Mouse (Mus musculus) forebrain, postnatal 0 days (tissue): ENCODE measurements around the gene Resp18. TPM values are rescaled to one million over a fixed set of nuclear protein-coding genes. Genes with fewer than 3 reads are reported as not detected.

ENCODE experiments used
- ATAC-seq: fragments of 200-750 bp; cut with Nextera tagmentation; 2 replicates; pipeline ENCODE4 v1.8.0; 2017; ENCODE audit warnings: mild to moderate bottlenecking, moderate library complexity
- DNase-seq: peaks from one replicate; pipeline ENCODE4 v3.0.0-alpha.2; 2015
- H3K27ac ChIP-seq: fragments of 300-500 bp; sonication (generic); 2 replicates; pipeline ENCODE4 v1.5.1; 2014; ENCODE audit warnings: low read depth, mild to moderate bottlenecking, antibody characterized with exemption, low read length, moderate library complexity, mixed read lengths
- H3K27me3 ChIP-seq: fragments of 300-500 bp; sonication (generic); 2 replicates; pipeline ENCODE4 v1.6.1; 2014; ENCODE audit warnings: mild to moderate bottlenecking, low read length, mixed read lengths; ENCODE audit not compliant: insufficient read depth
- H3K36me3 ChIP-seq: fragments of 300-500 bp; sonication (generic); 2 replicates; pipeline ENCODE4 v1.6.1; 2014; ENCODE audit warnings: mild to moderate bottlenecking, moderate library complexity; ENCODE audit not compliant: insufficient read depth
- H3K4me1 ChIP-seq: fragments of 300-500 bp; sonication (generic); 2 replicates; pipeline ENCODE4 v1.6.1; 2014; ENCODE audit warnings: antibody characterized with exemption; ENCODE audit not compliant: insufficient read depth
- H3K4me2 ChIP-seq: fragments of 300-500 bp; sonication (generic); 2 replicates; pipeline ENCODE4 v1.6.1; 2014; ENCODE audit warnings: low read depth, mild to moderate bottlenecking, moderate library complexity
- H3K4me3 ChIP-seq: fragments of 300-500 bp; sonication (generic); 2 replicates; pipeline ENCODE4 v1.5.1; 2014; ENCODE audit warnings: low read depth, low read length, mixed read lengths
- H3K9ac ChIP-seq: fragments of 300-500 bp; sonication (generic); 2 replicates; pipeline ENCODE4 v1.6.1; 2014; ENCODE audit warnings: mild to moderate bottlenecking
- H3K9me3 ChIP-seq: fragments of 300-500 bp; sonication (generic); 2 replicates; pipeline ENCODE4 v1.6.1; 2016; ENCODE audit warnings: low read length
- CTCF ChIP-seq: sonication (generic); IDR thresholded peaks from 2 replicates; pipeline ENCODE4 v1.5.1; 2016; ENCODE audit warnings: antibody characterized with exemption, control low read depth, low read depth
- WGBS: fragments of 180-500 bp; shearing (Covaris S2); extraction: QIAGEN DNeasy Blood & Tissue Kit; methylation state at CpG from one replicate; pipeline ENCODE4 v1.1.7; 2014; 5-methylcytosine and 5-hydroxymethylcytosine counted together
- polyA plus RNA-seq: library from polyadenylated mRNA; unstranded; fragments of >200 nt; fragmentation: Nextera tagmentation; extraction: Ambion mirVana; gene quantifications from 2 replicates; pipeline ENCODE4 v1.2.1, GENCODE M21; 2015
- total RNA-seq: library from RNA; depleted of rRNA; stranded (reverse); fragments of >200 nt; gene quantifications from 2 replicates; pipeline ENCODE4 v1.2.3, GENCODE M21; 2014

Resp18 gene
- total and polyA plus RNA-seq, 2 experiments from 2014 or later = 170 to 186 TPM

GRCm38 (mm10) chr1:75277195-75278188 lies 723 bp downstream of the Resp18 start:
- WGBS = 2% methylated on average over 23 of the region's 23 CpGs

GRCm38 (mm10) chr1:75264091-75264880 lies 13.9 kb downstream of the Resp18 start, which contains the start of gene Ptprn:
TSS of gene Ptprn (minus strand) at chr1:75264502.
- Histone ChIP-seq H3K9me3 (no peaks in the 10 kb centered on the region), H3K4me2 (peak within 1 kb of the TSS; percentile 69), H3K27ac (peak within 1 kb of the TSS; percentile 29; the same call in 1 of the 2 replicates), H3K9ac (peak within 1 kb of the TSS; percentile 51), H3K4me1 (no peaks in the 10 kb centered on the region), H3K27me3 (peaks cover 23% of the 10 kb centered on the region), H3K4me3 (peak within 1 kb of the TSS; percentile 55), H3K36me3 (no peaks in the 10 kb centered on the region)
- ATAC-seq (peak; percentile 84), DNase-seq (peak; percentile 72)
- TF ChIP-seq CTCF = peak; percentile 43; the same call in 1 of the 2 replicates
- 10% methylated on average over 32 of the region's 32 CpGs for WGBS

More at GRCm38 (mm10) chr1:75277195-75278188, 723 bp downstream of the Resp18 start:
- Histone ChIP-seq H3K36me3 (no peaks in the 10 kb centered on the region), H3K27ac (peak overlapping the region; percentile 35; the same call in 1 of the 2 replicates), H3K27me3 (peaks cover 11% of the 10 kb centered on the region; the same call in 1 of the 2 replicates), H3K9me3 (no peaks in the 10 kb centered on the region), H3K4me1 (0 out of 2 replicates have a peak, but pooled peaks cover 2% of the 10 kb centered on the region), H3K4me3 (peak overlapping the region; percentile 34), H3K9ac (peak overlapping the region; percentile 35), H3K4me2 (peak overlapping the region; percentile 45)
- ATAC-seq = peak; percentile 36
- TF ChIP-seq CTCF = no peak
- DNase-seq = peak; percentile 35

- peak overlapping the region; percentile 29; the same call in 1 of the 2 replicates for H3K27ac ChIP-seq
Measured at GRCm38 (mm10) chr1:75262969-75263951, 15.0 kb downstream of the Resp18 start.

GRCm38 (mm10) chr1:75261278-75261677 lies 16.9 kb downstream of the Resp18 start:
- H3K4me1 ChIP-seq = no peaks in the 10 kb centered on the region
- H3K4me2 ChIP-seq = no peak overlapping the region
- ATAC-seq (no peak), DNase-seq (no peak)
- no peak overlapping the region for H3K9ac ChIP-seq
- H3K27me3 ChIP-seq = peaks cover 22% of the 10 kb centered on the region
- H3K9me3 ChIP-seq = no peaks in the 10 kb centered on the region
- H3K27ac ChIP-seq = no peak overlapping the region
- 0 out of 2 replicates have a peak, but pooled peaks cover 4% of the 10 kb centered on the region for H3K36me3 ChIP-seq
- TF ChIP-seq CTCF = no peak
- no peak overlapping the region for H3K4me3 ChIP-seq

More at GRCm38 (mm10) chr1:75262969-75263951, 15.0 kb downstream of the Resp18 start:
- peak overlapping the region; percentile 51 for H3K9ac ChIP-seq
- peak overlapping the region; percentile 69 for H3K4me2 ChIP-seq
- peak; percentile 63 for DNase-seq
- no peaks in the 10 kb centered on the region for H3K36me3 ChIP-seq
- no peaks in the 10 kb centered on the region for H3K9me3 ChIP-seq
- ATAC-seq = peak; percentile 82
- peaks cover 23% of the 10 kb centered on the region for H3K27me3 ChIP-seq
- peak overlapping the region; percentile 55 for H3K4me3 ChIP-seq
- H3K4me1 ChIP-seq = no peaks in the 10 kb centered on the region
- TF ChIP-seq CTCF = no peak
- WGBS = 2% methylated on average over 40 of the region's 40 CpGs

DNA sequence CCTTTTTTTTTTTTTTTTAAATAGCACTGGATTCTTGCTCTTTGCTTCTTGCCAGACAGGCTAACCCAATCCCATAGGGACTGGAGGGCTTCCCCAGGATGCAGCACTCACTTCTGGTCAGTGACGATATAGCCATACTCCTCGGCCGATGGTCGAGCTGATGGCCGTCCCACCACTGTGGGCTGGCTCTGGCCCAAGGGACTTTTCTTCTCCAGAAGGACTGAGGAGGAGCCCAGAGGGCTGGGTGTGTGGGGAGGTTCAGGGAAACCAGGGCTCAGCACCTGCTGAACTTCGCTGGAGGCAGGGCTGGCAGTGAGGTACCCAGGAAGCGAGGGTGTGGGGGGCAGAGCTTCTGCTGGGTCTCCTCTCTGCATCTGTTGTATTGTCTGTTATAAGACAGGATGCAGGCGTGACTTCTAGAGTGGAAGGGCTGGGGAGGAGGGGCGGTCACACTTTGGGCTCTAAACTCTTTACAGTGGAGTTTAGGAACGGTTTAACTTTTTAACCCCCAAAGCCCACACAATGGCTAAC lies 22.6 kb downstream of the Resp18 start:
- no peaks in the 10 kb centered on the region for H3K9me3 ChIP-seq
- H3K4me2 ChIP-seq = no peak overlapping the region
- 77% methylated on average over 10 of the region's 10 CpGs for WGBS
- H3K27me3 ChIP-seq = no peaks in the 10 kb centered on the region; the same call in 1 of the 2 replicates
- no peak for DNase-seq
- no peak overlapping the region for H3K9ac ChIP-seq
- TF ChIP-seq CTCF = no peak
- no peak overlapping the region for H3K27ac ChIP-seq
- H3K36me3 ChIP-seq = 0 out of 2 replicates have a peak, but pooled peaks cover 4% of the 10 kb centered on the region
- no peak for ATAC-seq
- H3K4me1 ChIP-seq = no peaks in the 10 kb centered on the region
- H3K4me3 ChIP-seq = no peak overlapping the region
